Mouse (Mus musculus): Measurements from ENCODE around the gene Napb.
"Not testable (repeated sequence)": the region's sequence is repeated elsewhere in the genome, so short reads cannot be mapped to it uniquely, and the experiment has no call there.

Napb gene

GRCm38 (mm10) chr2:148732327-148733000 is at the start of gene Napb:
Napb (minus strand) TSS chr2:148732467.
- DNase-seq: peak; percentile 95 to 96

- DNase-seq: no peak
Observed at GRCm38 (mm10) chr2:148781709-148782108, 49.4 kb upstream of the Napb start, which contains the start of gene 8030411F24Rik. 8030411F24Rik (plus strand) TSS chr2:148782009.

GRCm38 (mm10) chr2:148771397-148771796 is 39.1 kb upstream of the Napb start, which contains the start of gene Cst11:
Cst11 (minus strand) TSS chr2:148771497.
- not testable (repeated sequence) for DNase-seq

GRCm38 (mm10) chr2:148763648-148764388 is 31.6 kb upstream of the Napb start:
- peak; percentile 65 to 68 for DNase-seq

- DNase-seq: no peak
Observed at GRCm38 (mm10) chr2:148754310-148754846, 22.1 kb upstream of the Napb start.

GRCm38 (mm10) chr2:148751893-148752813 is 19.9 kb upstream of the Napb start:
- peak; percentile 53 to 75 for DNase-seq

- DNase-seq: no peak
Observed at GRCm38 (mm10) chr2:148750058-148750457, 17.8 kb upstream of the Napb start, which contains the start of gene Cstl1. Cstl1 (plus strand) TSS chr2:148750358.

GRCm38 (mm10) chr2:148743846-148744407 is 11.7 kb upstream of the Napb start:
- DNase-seq: no peak

- DNase-seq: no peak
Observed at GRCm38 (mm10) chr2:148743001-148743400, 10.7 kb upstream of the Napb start.

GRCm38 (mm10) chr2:148731614-148732326 is 497 bp downstream of the Napb start:
- peak in 1 of 2 experiments; percentile 9 for DNase-seq

GRCm38 (mm10) chr2:148719271-148719995 is 12.8 kb downstream of the Napb start:
- DNase-seq: no peak

GRCm38 (mm10) chr2:148717072-148717471 is 15.2 kb downstream of the Napb start:
- no peak for DNase-seq

- no peak for DNase-seq
Observed at GRCm38 (mm10) chr2:148712326-148712725, 19.9 kb downstream of the Napb start.

GRCm38 (mm10) chr2:148707202-148707530 is 25.1 kb downstream of the Napb start:
- DNase-seq: no peak

GRCm38 (mm10) chr2:148706409-148707201 is 25.7 kb downstream of the Napb start:
- peak in 1 of 2 experiments; percentile 19 for DNase-seq

GRCm38 (mm10) chr2:148698571-148698970 is 33.7 kb downstream of the Napb start:
- no peak for DNase-seq

GRCm38 (mm10) chr2:148690781-148691180 is 41.5 kb downstream of the Napb start:
- DNase-seq: no peak

- DNase-seq: no peak
Observed at GRCm38 (mm10) chr2:148690291-148690690, 42.0 kb downstream of the Napb start.

GRCm38 (mm10) chr2:148689444-148690140 is 42.7 kb downstream of the Napb start:
- no peak for DNase-seq
